Mouse (Mus musculus) C2C12 (cell line): Measurements from ENCODE around the gene Ahdc1.

Experiments
- CEBPB ChIP-seq: IDR thresholded peaks from one replicate; pipeline ENCODE4 v1.6.1; 2011; ENCODE audit warnings: low read depth, mild to moderate bottlenecking, control low read depth, moderate library complexity
- CTCF ChIP-seq: IDR thresholded peaks from one replicate; pipeline ENCODE4 v1.5.1; 2011; ENCODE audit not compliant: control insufficient read depth, insufficient read depth, insufficient read length
- MAX ChIP-seq: IDR thresholded peaks from one replicate; pipeline ENCODE4 v1.6.1; 2011; ENCODE audit warnings: mild to moderate bottlenecking, control low read depth

DNA sequence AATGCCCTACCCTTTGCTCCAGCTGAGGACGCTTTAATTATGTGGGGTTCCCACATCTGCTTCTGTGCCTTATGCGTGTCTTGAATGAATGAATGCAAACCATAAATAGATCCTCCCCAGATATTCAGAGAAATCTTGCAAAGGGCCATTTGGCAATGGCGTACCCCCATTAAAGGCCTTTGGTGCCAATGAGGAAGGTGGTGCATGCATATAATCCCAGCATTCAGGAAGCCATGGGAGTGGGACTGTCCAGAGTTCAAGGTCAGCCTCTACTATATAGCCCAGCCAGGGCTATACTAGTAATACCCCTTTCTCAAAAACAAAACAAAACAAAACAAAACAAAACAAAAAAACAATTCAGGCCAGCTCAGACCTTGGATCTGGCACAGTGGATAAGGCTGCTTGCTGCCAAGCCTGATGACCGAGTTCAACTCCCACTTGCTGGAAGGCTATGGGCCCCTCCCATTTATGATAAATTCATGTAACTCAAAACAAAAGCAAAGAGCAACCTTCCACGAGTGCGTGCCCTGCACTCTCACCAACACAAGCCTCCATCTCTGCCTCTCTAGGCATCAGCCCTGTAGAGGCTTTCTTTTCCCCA, 107.8 kb downstream of the Ahdc1 start:
- TF ChIP-seq CTCF (no peak), MAX (no peak), CEBPB (no peak)
